Mouse (Mus musculus) kidney, postnatal 36 days (tissue): ENCODE measurements around the gene Bard1.

ENCODE experiments used
- DNase-seq, 2 experiments: peaks; one replicate each; pipeline ENCODE4 v3.0.0; 2021 to 2022; ENCODE audit warnings: mixed read lengths in 2 of 2

Bard1 gene

GRCm38 (mm10) chr1:71052252-71052651, 50.7 kb downstream of the Bard1 start:
- DNase-seq = no peak

GRCm38 (mm10) chr1:71045141-71045540, 57.8 kb downstream of the Bard1 start:
- DNase-seq = no peak

DNA sequence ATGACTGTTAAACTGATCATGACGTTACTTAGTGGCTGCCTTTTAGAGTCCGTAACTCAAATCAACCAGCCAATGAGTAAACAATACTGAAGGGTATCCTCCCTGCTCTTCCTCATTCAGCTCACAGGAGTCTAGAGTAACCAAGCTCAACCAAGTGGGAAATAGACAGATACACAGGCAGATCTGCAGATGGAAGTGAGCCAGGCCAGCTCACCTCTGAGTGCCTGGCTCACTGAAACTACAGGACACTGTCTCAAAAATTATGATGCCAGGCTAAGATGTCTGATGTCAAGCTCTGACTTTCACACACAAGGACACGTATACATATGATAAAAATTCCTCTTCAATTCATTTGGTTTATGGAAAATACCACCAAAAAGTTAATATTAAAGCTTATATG, 59.0 kb downstream of the Bard1 start:
- DNase-seq = no peak

GRCm38 (mm10) chr1:71036999-71037398, 65.9 kb downstream of the Bard1 start:
- peak; percentile 4 to 15 for DNase-seq

DNA sequence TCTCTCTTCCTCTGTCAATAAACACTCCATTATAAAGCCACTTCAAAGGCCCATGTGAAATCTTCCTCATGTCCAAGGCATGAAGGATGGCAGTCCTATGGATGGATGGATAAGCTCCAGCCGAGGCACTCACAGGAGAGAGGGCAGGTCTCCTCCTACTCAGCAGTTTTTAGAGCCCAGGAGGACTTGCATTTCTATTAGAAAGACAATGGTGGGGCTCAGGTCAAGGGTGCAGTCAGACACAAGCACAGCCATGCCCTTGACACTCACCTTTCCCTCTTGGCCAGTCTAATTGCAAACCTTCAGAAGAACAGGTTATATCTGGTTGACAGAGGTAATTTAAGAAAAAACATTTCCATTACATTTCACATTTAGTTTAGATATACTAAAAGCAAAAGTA, 67.4 kb downstream of the Bard1 start:
- no peak for DNase-seq

DNA sequence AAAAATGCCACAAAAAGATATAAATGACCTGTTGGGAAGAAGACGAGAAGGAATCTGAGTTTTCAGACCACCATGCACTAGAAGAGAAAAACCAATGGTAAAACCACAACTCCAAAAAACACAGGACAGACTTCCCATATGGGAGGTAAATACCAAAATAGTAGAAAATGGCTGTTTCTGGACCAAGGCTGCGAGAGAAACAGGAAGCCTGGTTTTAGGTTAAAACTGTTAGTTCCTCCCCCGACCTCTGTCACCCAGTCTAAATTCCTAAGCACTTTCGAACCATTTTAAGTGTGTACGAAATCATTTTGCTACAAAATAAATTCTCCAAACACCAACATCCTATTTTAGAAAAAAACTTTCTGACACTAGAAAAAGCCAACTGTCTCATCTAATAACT, 80.2 kb downstream of the Bard1 start:
- DNase-seq = no peak

- DNase-seq = no peak
Measured at GRCm38 (mm10) chr1:71014345-71014744, 88.6 kb downstream of the Bard1 start.

DNA sequence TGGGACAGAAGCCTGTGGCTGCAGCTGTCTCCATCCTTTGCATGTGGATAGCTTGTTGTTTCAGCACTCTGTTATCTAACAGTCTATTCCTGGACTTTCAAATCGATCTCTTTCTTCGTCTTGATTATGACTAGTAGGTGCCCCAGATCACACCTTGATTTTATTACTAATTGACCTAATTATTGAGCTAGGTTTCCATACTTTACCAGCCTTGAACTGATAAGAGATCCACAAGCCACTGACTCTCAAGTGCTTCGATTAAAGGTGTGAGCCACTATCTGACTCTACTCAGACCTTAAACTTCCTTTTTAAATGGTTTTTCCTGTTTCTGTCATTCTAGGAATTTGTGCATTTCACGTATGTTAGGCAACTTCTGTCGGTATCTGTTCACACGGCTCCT, 96.9 kb downstream of the Bard1 start:
- DNase-seq = no peak

- no peak for DNase-seq
Measured at GRCm38 (mm10) chr1:71004177-71004576, 98.8 kb downstream of the Bard1 start.

DNA sequence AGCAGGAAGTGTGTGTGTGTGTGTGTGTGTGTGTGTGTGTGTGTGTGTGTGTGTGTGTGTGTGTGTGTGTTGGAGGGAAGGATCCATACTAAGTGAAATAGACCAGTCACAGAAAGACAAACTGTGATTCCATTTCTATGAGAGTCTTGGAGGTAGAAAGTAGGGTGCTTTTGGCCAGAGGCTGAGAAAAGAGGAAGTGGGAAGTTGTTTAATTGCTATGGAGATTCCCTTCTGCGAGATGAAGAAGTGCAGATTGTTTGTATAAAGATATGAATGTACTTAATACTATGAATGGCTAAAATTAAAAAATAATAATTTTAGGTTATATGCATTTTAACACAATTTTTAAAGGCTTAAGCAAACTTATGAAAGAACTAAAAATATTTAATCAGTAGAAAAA, 99.2 kb downstream of the Bard1 start:
- no peak for DNase-seq

- DNase-seq = no peak
Measured at GRCm38 (mm10) chr1:70997377-70997993, 105.5 kb downstream of the Bard1 start.

DNA sequence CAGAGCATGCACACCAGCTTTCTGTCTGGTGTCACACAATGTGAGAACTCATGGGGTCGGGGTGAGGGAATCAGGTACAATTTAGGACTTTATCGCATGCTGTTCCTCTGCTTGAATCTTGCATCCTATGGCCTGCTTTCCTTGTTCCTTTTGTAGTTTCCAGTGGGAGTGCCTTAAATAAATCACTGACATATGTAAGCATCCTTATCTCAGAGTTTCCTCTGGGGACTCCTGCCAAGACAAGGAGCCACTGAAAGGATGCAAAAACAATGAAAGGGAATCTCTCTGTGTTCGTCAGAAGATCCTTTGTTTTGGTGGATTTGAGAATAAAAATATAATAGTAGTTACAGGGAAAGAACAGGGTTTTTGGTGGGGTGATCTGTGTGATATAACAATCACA, 106.2 kb downstream of the Bard1 start:
- DNase-seq = no peak
